Mouse (Mus musculus) forebrain, embryonic 12.5 days (tissue): ENCODE measurements around the gene 4932438H23Rik. TPM values are rescaled to one million over a fixed set of nuclear protein-coding genes. Genes with fewer than 3 reads are reported as not detected.

Experiments
- ATAC-seq: fragments of 200-750 bp; cut with Nextera tagmentation; 2 replicates; pipeline ENCODE4 v1.8.0; 2017; ENCODE audit warnings: moderate TSS enrichment; ENCODE audit not compliant: low FRiP score
- H3K27ac ChIP-seq: fragments of 300-500 bp; sonication (generic); 2 replicates; pipeline ENCODE4 v1.5.1; 2016; ENCODE audit warnings: mild to moderate bottlenecking
- H3K27me3 ChIP-seq: fragments of 300-500 bp; sonication (generic); 2 replicates; pipeline ENCODE4 v1.6.1; 2016; ENCODE audit warnings: mild to moderate bottlenecking
- H3K36me3 ChIP-seq: fragments of 300-500 bp; sonication (generic); replicated peaks from 2 replicates; pipeline ENCODE4 v1.6.1; 2016; ENCODE audit warnings: mild to moderate bottlenecking
- H3K4me1 ChIP-seq: fragments of 300-500 bp; sonication (generic); 2 replicates; pipeline ENCODE4 v1.6.1; 2016
- H3K4me2 ChIP-seq: fragments of 300-500 bp; sonication (generic); 2 replicates; pipeline ENCODE4 v1.6.1; 2016; ENCODE audit warnings: mild to moderate bottlenecking, moderate library complexity
- H3K4me3 ChIP-seq: fragments of 300-500 bp; sonication (generic); replicated peaks from 2 replicates; pipeline ENCODE4 v1.5.1; 2016; ENCODE audit warnings: mild to moderate bottlenecking
- H3K9ac ChIP-seq: fragments of 300-500 bp; sonication (generic); 2 replicates; pipeline ENCODE4 v1.6.1; 2016; ENCODE audit warnings: mild to moderate bottlenecking
- H3K9me3 ChIP-seq: fragments of 300-500 bp; sonication (generic); 2 replicates; pipeline ENCODE4 v1.6.1; 2016
- WGBS: fragments of 180-500 bp; shearing (Covaris S2); methylation state at CpG from one replicate; pipeline ENCODE4 v1.1.7; 2016; 5-methylcytosine and 5-hydroxymethylcytosine counted together
- polyA plus RNA-seq: library from polyadenylated mRNA; unstranded; fragments of >200 nt; fragmentation: Nextera tagmentation; extraction: Ambion mirVana; gene quantifications from 2 replicates; pipeline ENCODE4 v1.2.1, GENCODE M21; 2016

Gene 4932438H23Rik
- polyA plus RNA-seq, 1 experiment from 2014 or later: 0.43 TPM

GRCm38 (mm10) chr16:91068969-91069368 lies 26.0 kb downstream of the 4932438H23Rik start:
- peaks cover 8% of the 10 kb centered on the region for H3K4me1 ChIP-seq
- no peak overlapping the region for H3K4me3 ChIP-seq
- peak; percentile 18; the same call in 1 of the 2 replicates for ATAC-seq
- no peaks in the 10 kb centered on the region for H3K36me3 ChIP-seq
- H3K9ac ChIP-seq: no peak overlapping the region
- WGBS: 27% methylated on average over 12 of the region's 12 CpGs
- H3K27me3 ChIP-seq: peaks cover 13% of the 10 kb centered on the region
- H3K4me2 ChIP-seq: no peak overlapping the region
- H3K9me3 ChIP-seq: no peaks in the 10 kb centered on the region
- H3K27ac ChIP-seq: no peak overlapping the region

GRCm38 (mm10) chr16:91067122-91067521 lies 27.8 kb downstream of the 4932438H23Rik start:
- peaks cover 8% of the 10 kb centered on the region for H3K4me1 ChIP-seq
- no peak overlapping the region for H3K9ac ChIP-seq
- no peaks in the 10 kb centered on the region for H3K36me3 ChIP-seq
- H3K9me3 ChIP-seq: no peaks in the 10 kb centered on the region
- H3K4me2 ChIP-seq: no peak overlapping the region
- no peak overlapping the region for H3K27ac ChIP-seq
- no peak overlapping the region for H3K4me3 ChIP-seq
- peaks cover 9% of the 10 kb centered on the region for H3K27me3 ChIP-seq
- 98% methylated on average over 1 of the region's 1 CpGs for WGBS
- no peak for ATAC-seq

- no peak for ATAC-seq
- no peak overlapping the region for H3K4me2 ChIP-seq
- H3K9ac ChIP-seq: no peak overlapping the region
- no peak overlapping the region for H3K27ac ChIP-seq
- peaks cover 5% of the 10 kb centered on the region; the same call in 1 of the 2 replicates for H3K27me3 ChIP-seq
- 87% methylated on average over 12 of the region's 12 CpGs for WGBS
- H3K9me3 ChIP-seq: no peaks in the 10 kb centered on the region
- peaks cover 8% of the 10 kb centered on the region for H3K4me1 ChIP-seq
- no peaks in the 10 kb centered on the region for H3K36me3 ChIP-seq
- no peak overlapping the region for H3K4me3 ChIP-seq
These were observed 30.1 kb downstream of the 4932438H23Rik start for GRCm38 (mm10) chr16:91064583-91065365.

- peaks cover 5% of the 10 kb centered on the region; the same call in 1 of the 2 replicates for H3K27me3 ChIP-seq
- H3K4me2 ChIP-seq: no peak overlapping the region
- H3K9ac ChIP-seq: no peak overlapping the region
- H3K9me3 ChIP-seq: no peaks in the 10 kb centered on the region
- ATAC-seq: no peak
- H3K4me1 ChIP-seq: peaks cover 2% of the 10 kb centered on the region
- 96% methylated on average over 10 of the region's 10 CpGs for WGBS
- no peaks in the 10 kb centered on the region for H3K36me3 ChIP-seq
- H3K4me3 ChIP-seq: no peak overlapping the region
- H3K27ac ChIP-seq: no peak overlapping the region
These were observed 31.1 kb downstream of the 4932438H23Rik start for GRCm38 (mm10) chr16:91063786-91064185.

GRCm38 (mm10) chr16:91061531-91062318 lies 33.2 kb downstream of the 4932438H23Rik start:
- H3K4me3 ChIP-seq: no peak overlapping the region
- H3K9me3 ChIP-seq: no peaks in the 10 kb centered on the region
- ATAC-seq: no peak
- H3K4me2 ChIP-seq: no peak overlapping the region
- no peaks in the 10 kb centered on the region for H3K36me3 ChIP-seq
- WGBS: 93% methylated on average over 13 of the region's 13 CpGs
- H3K9ac ChIP-seq: no peak overlapping the region
- no peak overlapping the region for H3K27ac ChIP-seq
- H3K27me3 ChIP-seq: peaks cover 8% of the 10 kb centered on the region; the same call in 1 of the 2 replicates
- H3K4me1 ChIP-seq: no peaks in the 10 kb centered on the region

GRCm38 (mm10) chr16:91057741-91058140 lies 37.2 kb downstream of the 4932438H23Rik start:
- H3K36me3 ChIP-seq: no peaks in the 10 kb centered on the region
- H3K9ac ChIP-seq: no peak overlapping the region
- no peak overlapping the region for H3K27ac ChIP-seq
- no peaks in the 10 kb centered on the region for H3K4me1 ChIP-seq
- 85% methylated on average over 6 of the region's 6 CpGs for WGBS
- H3K27me3 ChIP-seq: peaks cover 11% of the 10 kb centered on the region; the same call in 1 of the 2 replicates
- H3K4me3 ChIP-seq: no peak overlapping the region
- no peaks in the 10 kb centered on the region for H3K9me3 ChIP-seq
- no peak for ATAC-seq
- H3K4me2 ChIP-seq: no peak overlapping the region

GRCm38 (mm10) chr16:91057261-91057660 lies 37.7 kb downstream of the 4932438H23Rik start:
- WGBS: 87% methylated on average over 4 of the region's 4 CpGs
- H3K9me3 ChIP-seq: no peaks in the 10 kb centered on the region
- H3K27ac ChIP-seq: no peak overlapping the region
- no peaks in the 10 kb centered on the region for H3K36me3 ChIP-seq
- no peak overlapping the region for H3K4me2 ChIP-seq
- no peaks in the 10 kb centered on the region for H3K4me1 ChIP-seq
- no peak overlapping the region for H3K4me3 ChIP-seq
- no peak overlapping the region for H3K9ac ChIP-seq
- peaks cover 11% of the 10 kb centered on the region; the same call in 1 of the 2 replicates for H3K27me3 ChIP-seq
- ATAC-seq: no peak

- WGBS: 50% methylated on average over 16 of the region's 16 CpGs
- no peaks in the 10 kb centered on the region for H3K36me3 ChIP-seq
- H3K27me3 ChIP-seq: peaks cover 11% of the 10 kb centered on the region; the same call in 1 of the 2 replicates
- no peak for ATAC-seq
- no peak overlapping the region for H3K4me3 ChIP-seq
- no peak overlapping the region for H3K9ac ChIP-seq
- H3K27ac ChIP-seq: no peak overlapping the region
- no peaks in the 10 kb centered on the region for H3K4me1 ChIP-seq
- H3K4me2 ChIP-seq: no peak overlapping the region
- H3K9me3 ChIP-seq: no peaks in the 10 kb centered on the region
These were observed 38.7 kb downstream of the 4932438H23Rik start for GRCm38 (mm10) chr16:91056043-91056821.

- WGBS: 89% methylated on average over 5 of the region's 5 CpGs
- Histone ChIP-seq H3K27ac (no peak overlapping the region), H3K4me2 (no peak overlapping the region), H3K36me3 (no peaks in the 10 kb centered on the region), H3K4me3 (no peak overlapping the region), H3K27me3 (peaks cover 11% of the 10 kb centered on the region; the same call in 1 of the 2 replicates), H3K9me3 (no peaks in the 10 kb centered on the region), H3K9ac (no peak overlapping the region), H3K4me1 (no peaks in the 10 kb centered on the region)
- no peak for ATAC-seq
These were observed 39.8 kb downstream of the 4932438H23Rik start for GRCm38 (mm10) chr16:91055150-91055549.

GRCm38 (mm10) chr16:91053599-91053998 lies 41.3 kb downstream of the 4932438H23Rik start:
- WGBS: 54% methylated on average over 8 of the region's 8 CpGs
- ATAC-seq: no peak
- H3K4me2 ChIP-seq: no peak overlapping the region
- H3K27ac ChIP-seq: no peak overlapping the region
- H3K36me3 ChIP-seq: no peaks in the 10 kb centered on the region
- H3K9ac ChIP-seq: no peak overlapping the region
- H3K9me3 ChIP-seq: no peaks in the 10 kb centered on the region
- H3K27me3 ChIP-seq: peaks cover 16% of the 10 kb centered on the region
- no peak overlapping the region for H3K4me3 ChIP-seq
- no peaks in the 10 kb centered on the region for H3K4me1 ChIP-seq

- H3K27ac ChIP-seq: no peak overlapping the region
- H3K4me3 ChIP-seq: peak overlapping the region; percentile 98; the same call in 1 of the 2 replicates
- peak overlapping the region; percentile 67; the same call in 1 of the 2 replicates for H3K4me2 ChIP-seq
- no peak for ATAC-seq
- H3K4me1 ChIP-seq: peaks cover 13% of the 10 kb centered on the region
- H3K27me3 ChIP-seq: peaks cover 6% of the 10 kb centered on the region; the same call in 1 of the 2 replicates
- no peaks in the 10 kb centered on the region for H3K9me3 ChIP-seq
- peaks cover 7% of the 10 kb centered on the region for H3K36me3 ChIP-seq
- H3K9ac ChIP-seq: no peak overlapping the region
- WGBS: 60% methylated on average over 8 of the region's 8 CpGs
These were observed 49.4 kb downstream of the 4932438H23Rik start for GRCm38 (mm10) chr16:91045511-91045910.
